Mouse (Mus musculus) embryonic fibroblast, embryonic 13.5 days (primary cell): Measurements from ENCODE around the gene Xpo4.

Source experiments
- CTCF ChIP-seq: IDR thresholded peaks from 2 replicates; pipeline ENCODE4 v1.5.1; 2011; ENCODE audit warnings: mild to moderate bottlenecking, control low read depth, low read length, moderate library complexity, borderline replicate concordance; ENCODE audit not compliant: insufficient read depth
- POLR2A ChIP-seq: IDR thresholded peaks from 2 replicates; pipeline ENCODE4 v1.6.1; 2011; ENCODE audit warnings: low read depth, mild to moderate bottlenecking, control low read depth, low read length, moderate library complexity

DNA sequence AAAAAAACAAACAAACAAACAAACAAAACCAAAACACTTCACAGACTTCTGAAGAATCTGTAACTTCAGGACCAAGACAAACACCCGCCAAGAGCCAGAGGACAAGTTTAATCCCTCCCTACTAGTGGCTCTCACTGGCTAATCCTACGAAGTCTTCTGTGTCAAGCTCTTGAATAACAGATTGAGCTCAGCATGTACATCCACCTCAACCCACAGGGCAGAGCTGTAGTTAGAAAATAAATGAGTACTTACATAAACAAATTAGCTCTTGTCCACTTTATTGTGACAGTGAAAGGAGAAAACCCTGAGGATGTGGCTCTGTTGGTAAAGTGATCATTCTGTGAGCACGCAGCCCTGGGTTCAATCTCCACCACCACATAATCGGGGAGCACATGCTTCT, 43.5 kb downstream of the Xpo4 start:
- TF ChIP-seq CTCF (no peak), POLR2A (no peak)
